Mouse (Mus musculus) CD4-positive, CD25-positive, alpha-beta regulatory T cell, adult 2 months (primary cell): Measurements from ENCODE around the gene Mmachc.

Source experiments
- DNase-seq: peaks from one replicate; pipeline ENCODE4 v3.0.0-alpha.2; 2012; ENCODE audit warnings: low read depth, low spot score

Gene Mmachc

GRCm38 (mm10) chr4:116708201-116708764 is at the start of gene Mmachc, which contains the start of gene Ccdc163:
Gene Mmachc (minus strand): TSS chr4:116708406.
Gene Ccdc163 (plus strand): TSS chr4:116708509.
- DNase-seq: peak; percentile 94

- DNase-seq: no peak
These were observed 41.5 kb upstream of the Mmachc start for GRCm38 (mm10) chr4:116749750-116750149.

GRCm38 (mm10) chr4:116738972-116739751 is 31.0 kb upstream of the Mmachc start:
- DNase-seq: no peak

- peak; percentile 27 for DNase-seq
These were observed 26.8 kb upstream of the Mmachc start for GRCm38 (mm10) chr4:116734996-116735395.

- DNase-seq: no peak
These were observed 24.1 kb upstream of the Mmachc start for GRCm38 (mm10) chr4:116732355-116732754.

GRCm38 (mm10) chr4:116731077-116731476 is 22.9 kb upstream of the Mmachc start:
- DNase-seq: no peak

GRCm38 (mm10) chr4:116729532-116729931 is 21.3 kb upstream of the Mmachc start:
- no peak for DNase-seq

GRCm38 (mm10) chr4:116727401-116727800 is 19.2 kb upstream of the Mmachc start:
- no peak for DNase-seq

- DNase-seq: no peak
These were observed 17.2 kb upstream of the Mmachc start for GRCm38 (mm10) chr4:116725444-116725843.

GRCm38 (mm10) chr4:116722230-116722629 is 14.0 kb upstream of the Mmachc start:
- DNase-seq: no peak

- DNase-seq: no peak
These were observed 13.0 kb upstream of the Mmachc start for GRCm38 (mm10) chr4:116721098-116721628.

- DNase-seq: peak; percentile 96
These were observed 12.3 kb upstream of the Mmachc start, which contains the start of gene Tesk2 for GRCm38 (mm10) chr4:116720343-116721097. Gene Tesk2 (plus strand): TSS chr4:116720948.

GRCm38 (mm10) chr4:116719396-116719795 is 11.2 kb upstream of the Mmachc start:
- peak; percentile 86 for DNase-seq

GRCm38 (mm10) chr4:116712536-116712935 is 4.3 kb upstream of the Mmachc start:
- DNase-seq: no peak

- no peak for DNase-seq
These were observed 1.9 kb upstream of the Mmachc start for GRCm38 (mm10) chr4:116710154-116710553.

GRCm38 (mm10) chr4:116708791-116709390 is 685 bp upstream of the Mmachc start:
- peak; percentile 28 for DNase-seq

GRCm38 (mm10) chr4:116707666-116708065 is 540 bp downstream of the Mmachc start:
- no peak for DNase-seq

GRCm38 (mm10) chr4:116703804-116704203 is 4.4 kb downstream of the Mmachc start:
- peak; percentile 88 for DNase-seq

GRCm38 (mm10) chr4:116700964-116701363 is 7.2 kb downstream of the Mmachc start:
- DNase-seq: no peak

- DNase-seq: no peak
These were observed 9.4 kb downstream of the Mmachc start for GRCm38 (mm10) chr4:116698693-116699342.

- DNase-seq: no peak
These were observed 14.4 kb downstream of the Mmachc start for GRCm38 (mm10) chr4:116693785-116694184.
